In genomic region chr4:121240637-121241611, GRCm38 (mm10) we compare ENCODE assay signal across 9 mouse cellular contexts. TPM values are rescaled to one million over a fixed set of nuclear protein-coding genes. Genes with fewer than 3 reads are reported as not detected.
DNase-seq lines count a peak whose midpoint lies in the region; ATAC-seq lines count a peak whose summit lies in the region.
"Had no signal": no experiment of that assay in that cellular context is flagged by ENCODE, and none has a peak within 500 bp of the region (broad histone marks: within the 10 kb centered on the region; RNA-seq: fewer than 3 reads in every experiment).

No protein-coding gene starts in this region.

- no peak overlapping the region for H3K4me2 ChIP-seq in heart, embryonic 16.5 days (ENCODE audit: low read depth, low read length)
- H3K4me2 ChIP-seq in heart, embryonic 12.5 days, result no peak overlapping the region
- no peak overlapping the region for H3K4me2 ChIP-seq in forebrain, embryonic 13.5 days

- 0 out of 2 replicates have a peak, but pooled peaks cover 2% of the 10 kb centered on the region for H3K4me1 ChIP-seq in heart, embryonic 16.5 days (ENCODE audit: control insufficient read depth, insufficient read depth, low read length)
- H3K4me1 ChIP-seq in heart, embryonic 12.5 days (replicated peaks), result no peaks in the 10 kb centered on the region
- peaks cover 5% of the 10 kb centered on the region; the same call in 1 of the 2 replicates for H3K4me1 ChIP-seq in forebrain, embryonic 13.5 days

- no peak overlapping the region for H3K4me3 ChIP-seq in heart, embryonic 16.5 days (ENCODE audit: low read length)
- no peak overlapping the region for H3K4me3 ChIP-seq in heart, embryonic 12.5 days
- no peak overlapping the region for H3K4me3 ChIP-seq in forebrain, embryonic 13.5 days

- ATAC-seq in heart, embryonic 16.5 days (replicated peaks; ENCODE audit: extremely low read depth, insufficient read depth, low FRiP score), result 0 out of 2 replicates have a peak, but pooled peaks have one; percentile 23
- no peak for ATAC-seq in heart, embryonic 12.5 days (ENCODE audit: insufficient number of reproducible peaks, low FRiP score)
- ATAC-seq in forebrain, embryonic 13.5 days, result peak; percentile 50; the same call in 1 of the 2 replicates
- ATAC-seq in megakaryocyte-erythroid progenitor cell, adult 5-6 weeks (replicated peaks; ENCODE audit: low FRiP score, low TSS enrichment, poor library complexity, severe bottlenecking), result peak; percentile 86

- H3K9me3 ChIP-seq in heart, embryonic 16.5 days (replicated peaks; ENCODE audit: control insufficient read depth, low read length), result no peaks in the 10 kb centered on the region
- H3K9me3 ChIP-seq in heart, embryonic 12.5 days (replicated peaks), result no peaks in the 10 kb centered on the region
- H3K9me3 ChIP-seq in forebrain, embryonic 13.5 days (replicated peaks), result no peaks in the 10 kb centered on the region

- no peak overlapping the region for H3K9ac ChIP-seq in heart, embryonic 16.5 days (ENCODE audit: low read length)
- H3K9ac ChIP-seq in heart, embryonic 12.5 days, result no peak overlapping the region
- H3K9ac ChIP-seq in forebrain, embryonic 13.5 days, result no peak overlapping the region

- no peaks in the 10 kb centered on the region for H3K36me3 ChIP-seq in heart, embryonic 16.5 days (ENCODE audit: control insufficient read depth, insufficient read depth)
- no peaks in the 10 kb centered on the region for H3K36me3 ChIP-seq in heart, embryonic 12.5 days
- H3K36me3 ChIP-seq in forebrain, embryonic 13.5 days (ENCODE audit: poor library complexity, severe bottlenecking), result no peaks in the 10 kb centered on the region

- 45% methylated on average over 14 of the region's 14 CpGs for WGBS in heart, embryonic 16.5 days
- 39% methylated on average over 14 of the region's 14 CpGs for WGBS in heart, embryonic 12.5 days
- 38% methylated on average over 14 of the region's 14 CpGs for WGBS in forebrain, embryonic 13.5 days

- H3K27me3 ChIP-seq in heart, embryonic 16.5 days (ENCODE audit: control insufficient read depth, insufficient read depth, low read length), result no peaks in the 10 kb centered on the region
- H3K27me3 ChIP-seq in heart, embryonic 12.5 days (replicated peaks), result no peaks in the 10 kb centered on the region
- no peaks in the 10 kb centered on the region for H3K27me3 ChIP-seq in forebrain, embryonic 13.5 days

- no peak overlapping the region for H3K27ac ChIP-seq in heart, embryonic 16.5 days (ENCODE audit: low read length)
- no peak overlapping the region for H3K27ac ChIP-seq in heart, embryonic 12.5 days (ENCODE audit: poor library complexity, severe bottlenecking)
- no peak overlapping the region for H3K27ac ChIP-seq in forebrain, embryonic 13.5 days
- H3K27ac ChIP-seq: macrophage had no signal

- DNase-seq in thymus, postnatal 0 days (ENCODE audit: low spot score), result peak; percentile 51
- DNase-seq in thymus, adult 18-20 months, result no peak
- no peak for DNase-seq in spleen, adult 12 weeks (ENCODE audit: low spot score)
- no peak for DNase-seq in thymus, postnatal 36 days

RNA-seq across cellular contexts. Expression of gene Rlf, which starts 26.0 kb away (rescaled TPM):
- polyA plus RNA-seq in heart, embryonic 16.5 days (2015; fragmentation: Nextera tagmentation; extraction: Ambion mirVana), result 17.4 and 19.0 TPM in 2 replicates
- polyA plus RNA-seq in heart, embryonic 12.5 days (2016; fragmentation: Nextera tagmentation; extraction: Ambion mirVana), result 23.6 and 24.1 TPM in 2 replicates
- polyA plus RNA-seq in thymus, postnatal 0 days (2015; fragmentation: Nextera tagmentation; extraction: Ambion mirVana), result 14.4 and 17.7 TPM in 2 replicates
- 27.5 and 31.7 TPM in 2 replicates for polyA plus RNA-seq in forebrain, embryonic 13.5 days (2015; fragmentation: Nextera tagmentation; extraction: Ambion mirVana)
- 28.6 and 29.1 TPM in 2 replicates for total RNA-seq in megakaryocyte-erythroid progenitor cell, adult 5-6 weeks (2014; fragmentation: Nextera tagmentation)
- 42.0 and 43.0 TPM in 2 replicates for total RNA-seq in megakaryocyte-erythroid progenitor cell, adult 5-6 weeks (2017)
